Mouse (Mus musculus) liver, postnatal 0 days (tissue): ENCODE data around the gene Med12l.

Source experiments
- CTCF ChIP-seq: sonication (generic); IDR thresholded peaks from 2 replicates; pipeline ENCODE4 v1.5.1; 2016; ENCODE audit warnings: antibody characterized with exemption, low read depth
- EP300 ChIP-seq: IDR thresholded peaks from 2 replicates; pipeline ENCODE4 v1.6.1; 2016; ENCODE audit warnings: antibody characterized with exemption, low read depth, mild to moderate bottlenecking

DNA sequence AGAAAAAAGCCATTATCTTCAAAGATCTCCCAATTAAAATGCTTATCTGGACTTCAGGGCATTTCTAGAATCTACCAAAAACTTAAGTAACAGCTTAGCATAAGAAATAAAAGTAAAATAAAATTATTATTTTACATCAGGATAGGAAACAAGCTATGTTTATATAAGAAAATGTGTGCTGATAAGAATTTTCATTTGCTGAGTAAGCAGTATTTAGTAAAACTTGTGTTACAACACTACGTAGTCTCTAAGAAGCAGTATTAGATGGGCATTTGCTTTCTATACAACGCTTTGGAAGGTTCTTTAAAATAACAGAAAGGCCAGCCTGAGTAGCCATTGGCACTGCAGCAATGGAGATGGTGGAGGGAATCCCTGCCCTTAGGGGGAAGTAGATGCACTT lies 257.8 kb downstream of the Med12l start:
- TF ChIP-seq CTCF (no peak), EP300 (no peak)
